Mouse (Mus musculus): ENCODE data around the gene Ttll5.

The Ttll5 gene

DNA sequence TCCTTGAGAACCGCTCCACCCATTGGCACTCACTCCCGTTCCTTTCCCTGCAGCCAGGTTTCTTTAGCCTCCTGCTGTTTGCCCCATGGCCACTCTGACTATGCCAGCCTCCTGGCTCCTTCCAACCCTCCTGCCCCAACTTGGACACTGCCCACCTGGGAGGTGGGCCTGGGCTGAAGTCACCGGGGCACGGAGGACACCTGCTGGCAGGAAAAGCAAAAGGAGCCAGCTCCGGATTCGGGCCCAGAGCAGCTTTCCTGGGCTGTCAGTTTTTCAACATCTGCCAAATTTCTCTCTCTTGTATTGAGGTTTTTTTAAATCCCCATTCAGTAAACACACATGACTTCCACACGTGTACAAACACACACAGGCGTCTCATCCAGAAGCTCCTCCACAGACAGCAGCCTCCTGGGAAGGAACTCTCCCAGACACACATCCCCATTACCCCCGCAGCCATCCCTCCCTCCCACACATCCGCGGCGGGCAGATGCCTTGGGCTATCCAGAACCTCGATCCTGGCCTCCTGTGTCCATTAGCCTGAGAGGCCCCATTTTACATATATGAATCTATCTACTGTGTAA is 252.0 kb downstream of the Ttll5 start:
- in situ Hi-C loops (cut with MboI; ENCODE audit: unreplicated experiment in 2 of 2), result loop anchor here (5.0 to 25.0 kb wide), 8 partner anchors 36 to 739 kb away; partner anchors contain the start of gene Nek9 (in 1 of the 2)

DNA sequence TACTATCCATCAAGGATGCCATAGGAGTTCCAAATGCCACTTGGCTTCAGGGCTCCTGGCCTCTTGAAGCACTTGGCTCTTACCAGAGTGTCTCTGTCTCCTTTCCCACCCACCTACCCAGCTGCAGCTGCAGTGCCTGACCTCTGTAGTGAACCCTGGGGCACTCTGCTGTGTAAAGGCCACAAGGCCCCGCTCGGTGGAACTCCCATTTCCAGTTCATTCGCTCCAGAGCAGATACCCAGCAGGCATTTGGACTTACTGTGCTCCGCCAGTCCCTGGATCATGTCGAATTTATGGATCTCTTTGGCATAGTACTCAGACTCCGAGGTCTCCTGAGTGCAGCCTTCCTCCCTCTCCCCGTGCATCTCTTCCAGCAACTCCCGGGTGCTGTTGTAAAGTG is 252.9 kb downstream of the Ttll5 start:
- in situ Hi-C loops (cut with MboI; ENCODE audit: unreplicated experiment in 2 of 2), result loop anchor here (5.0 to 25.0 kb wide), 8 partner anchors 35 to 740 kb away; partner anchors contain the start of gene Nek9 (in 1 of the 2)

DNA sequence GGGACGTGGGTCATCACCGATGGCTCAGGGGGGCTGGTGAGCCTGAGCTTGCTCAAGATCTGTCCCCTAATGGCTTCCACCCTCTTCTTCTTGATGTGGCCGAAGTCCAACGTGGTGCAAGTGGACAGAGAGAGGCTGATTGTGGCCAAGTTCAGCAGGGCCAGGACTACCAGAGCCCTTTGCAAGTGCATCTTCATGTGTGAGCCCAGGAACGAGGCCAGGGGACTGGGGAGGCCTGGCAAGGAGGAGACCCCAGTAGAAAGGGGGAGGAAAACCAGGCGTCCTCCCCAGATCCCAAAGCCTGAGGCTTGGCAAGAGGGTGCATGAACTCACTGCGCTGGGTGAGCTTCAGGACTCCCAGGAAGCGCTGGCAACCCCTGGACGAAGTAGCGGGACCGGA is 253.3 kb downstream of the Ttll5 start:
- in situ Hi-C loops (cut with MboI; ENCODE audit: unreplicated experiment in 2 of 2), result loop anchor here (5.0 to 25.0 kb wide), 8 partner anchors 35 to 740 kb away; partner anchors contain the start of gene Nek9 (in 1 of the 2)

DNA sequence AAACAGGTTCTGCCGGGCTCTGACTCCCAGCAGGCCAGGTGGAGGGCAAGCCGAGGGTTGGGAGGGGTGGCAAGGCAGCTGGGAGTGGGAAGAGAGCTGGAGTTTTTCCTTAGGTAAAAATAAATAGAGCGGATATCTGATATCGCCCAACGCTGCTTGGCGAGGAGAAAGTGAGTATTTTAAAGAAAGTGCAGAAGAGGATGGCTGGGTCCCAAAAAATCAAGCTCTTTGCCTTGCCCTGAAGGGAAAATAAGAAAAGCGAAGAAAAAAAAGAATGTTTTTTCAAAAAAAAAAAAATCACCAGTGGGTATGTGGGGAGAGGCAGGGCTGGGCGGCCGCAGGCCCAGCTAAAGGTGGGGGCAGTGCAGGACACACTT is 253.7 kb downstream of the Ttll5 start:
- in situ Hi-C loops (cut with MboI; ENCODE audit: unreplicated experiment in 2 of 2), result loop anchor here (5.0 to 25.0 kb wide), 8 partner anchors 34 to 741 kb away; partner anchors contain the start of gene Nek9 (in 1 of the 2)

DNA sequence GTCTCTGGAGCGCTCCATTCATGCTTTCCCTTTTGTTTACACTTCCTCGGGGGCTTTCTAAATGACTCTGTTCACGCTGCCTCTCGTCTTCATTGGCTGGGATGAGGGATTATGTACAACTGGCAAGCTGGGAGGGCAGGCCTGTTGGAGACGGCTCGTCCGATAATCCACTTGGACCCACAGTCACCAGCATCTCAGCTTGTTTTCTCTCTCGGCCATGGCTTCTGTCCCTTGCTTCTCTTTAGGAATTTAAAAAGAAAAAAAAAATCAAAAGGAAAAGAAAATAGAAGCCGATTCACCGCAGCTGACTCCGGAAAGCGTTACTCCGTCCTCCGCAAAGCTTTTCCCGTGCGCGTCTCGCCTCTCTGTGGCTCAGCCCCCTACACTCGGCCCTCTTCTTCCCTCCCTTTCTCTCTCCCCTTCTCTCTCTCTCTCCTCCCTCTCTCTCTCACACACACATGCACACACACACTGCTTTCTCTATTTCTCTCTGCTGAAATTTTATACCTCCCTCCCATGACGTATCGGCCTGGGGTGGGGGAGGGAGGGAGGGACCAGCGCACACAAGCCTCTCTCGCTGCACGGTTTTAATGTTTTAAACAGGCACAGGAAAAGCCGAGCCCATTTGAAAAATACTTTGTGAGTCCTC is 254.2 kb downstream of the Ttll5 start, which contains the start of gene Tgfb3:
Gene Tgfb3, minus strand, starts transcription at position 489 of the 649 bp plus-strand sequence.
- in situ Hi-C loops (cut with MboI; ENCODE audit: unreplicated experiment in 2 of 2), result loop anchor here (5.0 to 25.0 kb wide), 8 partner anchors 34 to 741 kb away; partner anchors contain the start of gene Nek9 (in 1 of the 2)

DNA sequence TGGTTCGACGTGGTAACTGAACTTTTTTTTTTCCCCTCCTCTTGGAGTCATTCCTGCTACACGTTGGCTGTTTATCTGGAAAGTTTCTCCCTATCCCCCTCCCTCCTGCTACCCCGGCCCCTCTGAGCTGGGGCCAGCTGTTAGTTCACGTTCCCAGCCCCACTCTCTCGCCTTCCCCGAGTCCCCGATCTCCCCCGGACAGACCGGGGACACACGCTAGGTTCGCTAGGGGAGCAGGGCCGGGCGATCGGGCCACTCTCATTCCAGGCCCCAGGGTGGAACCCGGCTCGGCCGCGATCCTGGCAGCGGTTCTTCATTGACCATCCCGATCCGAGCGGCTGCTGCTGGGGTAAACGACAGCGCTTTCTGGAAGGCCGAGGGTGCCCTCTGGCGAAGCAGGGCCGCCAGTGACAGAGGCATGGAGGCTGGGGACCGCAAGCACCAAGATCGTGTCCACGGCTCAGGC is 254.8 kb downstream of the Ttll5 start:
- in situ Hi-C loops (cut with MboI; ENCODE audit: unreplicated experiment in 2 of 2), result loop anchor here (5.0 to 25.0 kb wide), 8 partner anchors 33 to 742 kb away; partner anchors contain the start of gene Nek9 (in 1 of the 2)

DNA sequence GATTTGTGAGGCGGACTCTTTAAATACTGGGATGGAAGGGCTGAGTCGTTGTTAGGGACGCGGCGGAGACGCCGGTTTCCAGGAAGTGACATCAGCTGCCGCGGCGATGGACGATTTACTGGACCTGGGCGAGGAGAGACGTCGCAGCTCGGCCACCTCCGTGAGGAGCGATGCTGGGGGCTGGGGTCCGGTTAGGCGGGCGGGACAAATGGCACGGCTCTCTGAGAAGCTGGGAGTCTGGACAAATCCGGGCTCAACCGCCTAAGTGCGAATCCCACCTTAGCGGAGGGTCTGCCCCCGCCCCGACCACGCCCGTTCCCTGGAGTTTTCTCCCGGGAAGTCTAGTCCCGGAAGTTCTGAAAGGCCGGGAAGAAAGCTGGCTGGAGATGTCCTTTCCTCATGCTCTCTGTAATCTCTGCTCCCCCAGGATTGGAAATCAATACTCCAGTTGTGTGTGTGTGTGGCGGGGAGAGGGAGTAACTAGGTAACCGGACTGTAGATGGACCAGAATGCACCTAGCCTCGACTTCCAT is 258.1 kb downstream of the Ttll5 start, which contains the start of gene Ift43:
Gene Ift43, plus strand, starts transcription at position 61 of the 532 bp plus-strand sequence.
- in situ Hi-C loops (cut with MboI; ENCODE audit: unreplicated experiment in 2 of 2), result loop anchor here in 1 of 2 experiments (25.0 kb wide), 1 partner anchor 745 kb away; the partner anchor contains the start of gene Nek9

DNA sequence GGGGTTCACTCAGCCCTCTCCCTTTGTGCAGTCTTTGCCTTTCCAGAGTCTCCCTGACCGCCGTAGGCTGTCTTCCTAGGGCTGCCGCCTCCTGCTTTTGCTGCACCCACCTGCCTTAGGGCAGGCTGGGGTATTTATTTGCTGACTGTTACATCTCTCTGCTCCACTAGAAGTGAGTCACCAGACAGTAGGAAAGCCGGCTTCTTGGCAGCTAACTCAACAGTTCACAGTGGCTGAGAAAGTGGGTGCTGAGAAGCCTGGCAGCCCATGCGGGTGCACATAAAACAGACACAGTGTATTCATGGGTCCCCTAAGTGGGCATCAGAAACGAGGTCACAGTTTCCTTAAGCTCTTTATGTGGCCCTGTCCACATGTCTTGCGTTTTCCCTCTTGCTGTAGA is 261.4 kb downstream of the Ttll5 start:
- in situ Hi-C loops (cut with MboI; ENCODE audit: unreplicated experiment in 2 of 2), result loop anchor here in 1 of 2 experiments (25.0 kb wide), 1 partner anchor 749 kb away; the partner anchor contains the start of gene Nek9

DNA sequence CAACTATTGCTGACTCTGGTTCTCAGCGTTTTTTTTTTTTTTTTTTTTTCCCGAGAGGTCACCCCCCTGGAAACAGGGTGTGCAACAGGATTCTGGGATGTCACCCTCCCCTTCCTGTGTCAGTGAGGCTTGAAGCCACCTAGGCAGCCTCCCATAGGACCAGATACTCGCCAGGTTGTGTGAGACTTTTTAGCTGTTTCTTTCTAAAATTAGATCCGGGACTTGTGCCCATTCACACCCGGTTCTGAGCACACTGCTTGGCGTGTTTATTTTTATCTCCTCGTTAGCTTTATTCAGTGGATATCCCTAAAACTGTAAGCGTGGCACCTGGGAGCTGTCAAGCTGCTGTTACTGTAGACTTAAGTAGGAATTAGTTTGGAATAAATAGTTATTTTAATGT is 262.1 kb downstream of the Ttll5 start:
- in situ Hi-C loops (cut with MboI; ENCODE audit: unreplicated experiment in 2 of 2), result loop anchor here in 1 of 2 experiments (25.0 kb wide), 1 partner anchor 749 kb away; the partner anchor contains the start of gene Nek9

DNA sequence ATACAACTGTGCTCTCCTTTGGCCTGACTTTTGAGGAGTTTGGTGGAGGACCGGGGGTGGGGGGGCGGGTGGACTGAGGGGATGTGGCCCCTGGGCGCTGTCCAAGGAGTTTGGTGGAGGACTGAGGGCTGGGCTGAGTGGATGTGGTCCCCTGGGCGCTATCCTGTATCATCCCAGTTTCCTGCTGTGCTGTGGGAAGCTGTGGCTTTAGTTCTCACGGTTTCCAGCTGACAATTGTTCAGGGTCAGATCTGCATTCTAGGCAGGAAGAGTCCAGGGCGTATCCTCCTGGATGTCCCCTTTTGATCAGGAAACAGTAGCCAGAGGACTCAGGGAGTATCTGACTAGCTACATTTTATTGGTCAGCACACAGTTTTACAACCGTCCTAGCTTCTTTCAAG is 263.6 kb downstream of the Ttll5 start:
- in situ Hi-C loops (cut with MboI; ENCODE audit: unreplicated experiment in 2 of 2), result loop anchor here in 1 of 2 experiments (25.0 kb wide), 1 partner anchor 751 kb away; the partner anchor contains the start of gene Nek9

DNA sequence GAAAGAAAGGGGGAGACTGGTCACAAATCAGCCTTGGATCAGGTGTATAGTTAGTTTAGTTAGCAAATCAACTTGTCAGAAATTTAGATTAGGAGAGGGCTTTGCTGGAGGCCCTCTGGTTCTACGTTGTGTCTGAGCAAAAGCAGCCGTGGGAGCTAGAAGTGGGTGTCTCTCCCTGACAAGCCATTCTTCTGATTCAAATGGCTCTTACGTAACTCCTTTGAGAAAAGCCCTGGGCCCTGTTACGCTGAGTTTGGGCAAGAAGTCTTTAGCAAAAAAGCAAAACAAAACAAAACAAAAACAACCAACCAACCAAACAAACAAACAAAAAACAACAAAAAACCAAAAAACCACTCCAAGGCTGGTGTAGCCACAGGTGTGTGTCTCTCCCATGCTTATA is 266.3 kb downstream of the Ttll5 start:
- in situ Hi-C loops (cut with MboI; ENCODE audit: unreplicated experiment in 2 of 2), result loop anchor here in 1 of 2 experiments (25.0 kb wide), 1 partner anchor 753 kb away; the partner anchor contains the start of gene Nek9

DNA sequence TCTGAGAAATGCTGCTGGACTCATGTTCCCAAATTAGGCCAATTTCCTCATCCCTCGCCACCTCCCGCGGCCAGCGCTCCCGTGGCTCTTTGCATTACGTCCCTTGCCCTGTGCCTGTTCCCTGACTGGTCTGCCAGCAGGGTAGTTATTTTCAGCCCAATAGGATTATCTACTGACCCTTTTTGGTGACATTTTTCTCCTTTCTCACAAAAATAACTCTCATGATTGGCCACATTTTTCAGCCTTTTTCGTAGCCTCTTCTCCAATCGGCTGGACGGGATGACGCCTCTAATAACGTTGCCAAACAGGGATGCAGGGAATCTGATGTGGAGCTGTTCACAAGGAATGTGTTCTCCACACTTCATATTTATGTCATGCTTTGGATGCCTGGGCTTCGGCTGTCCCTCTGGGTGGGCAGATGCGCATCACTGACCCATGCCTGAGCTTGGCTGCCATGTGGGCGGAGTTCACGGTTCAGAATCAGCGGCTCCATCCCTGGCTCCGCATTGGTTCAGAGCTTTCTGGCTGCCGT is 267.2 kb downstream of the Ttll5 start:
- in situ Hi-C loops (cut with MboI; ENCODE audit: unreplicated experiment in 2 of 2), result loop anchor here in 1 of 2 experiments (25.0 kb wide), 1 partner anchor 754 kb away; the partner anchor contains the start of gene Nek9

DNA sequence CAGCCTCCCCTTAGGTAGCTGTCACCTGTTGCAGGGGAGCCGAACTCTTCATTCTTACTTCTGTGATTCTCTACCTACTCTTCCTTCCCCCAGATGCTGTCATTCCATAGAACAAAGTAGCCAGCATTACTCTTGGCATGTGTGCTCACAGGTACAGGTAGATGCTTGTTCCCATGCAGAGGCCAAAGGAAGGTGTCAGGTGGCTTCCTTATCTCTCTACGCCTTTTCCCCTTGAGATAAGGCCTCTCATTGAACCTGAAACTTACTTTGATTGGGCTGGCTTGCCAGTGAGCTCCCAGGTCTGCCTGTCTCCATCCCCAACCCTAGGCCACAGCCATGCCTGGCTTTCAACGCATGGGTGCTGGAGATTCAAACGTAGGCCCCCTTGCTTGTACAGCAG is 269.6 kb downstream of the Ttll5 start:
- in situ Hi-C loops (cut with MboI; ENCODE audit: unreplicated experiment in 2 of 2), result loop anchor here in 1 of 2 experiments (25.0 kb wide), 1 partner anchor 757 kb away; the partner anchor contains the start of gene Nek9

DNA sequence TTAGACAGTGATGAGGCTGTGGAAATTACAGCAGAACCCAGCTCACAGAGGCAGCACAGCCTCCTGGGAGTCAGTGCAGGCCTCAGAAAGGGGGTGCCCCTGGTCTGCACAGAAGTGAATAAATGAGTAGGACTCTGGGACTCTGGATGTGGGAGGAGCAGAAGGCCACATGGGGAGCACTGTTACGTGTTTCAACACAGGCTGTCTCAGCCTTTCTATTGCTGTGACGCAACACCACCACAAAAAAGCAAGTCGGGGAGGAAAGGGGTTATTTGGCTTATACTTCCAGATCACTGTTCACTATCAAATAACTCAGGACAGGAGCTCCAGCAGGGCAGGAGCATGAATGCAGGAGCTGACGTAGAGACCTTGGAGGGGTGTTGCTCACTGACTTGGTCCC is 271.3 kb downstream of the Ttll5 start:
- in situ Hi-C loops (cut with MboI; ENCODE audit: unreplicated experiment in 2 of 2), result loop anchor here in 1 of 2 experiments (25.0 kb wide), 1 partner anchor 759 kb away; the partner anchor contains the start of gene Nek9

DNA sequence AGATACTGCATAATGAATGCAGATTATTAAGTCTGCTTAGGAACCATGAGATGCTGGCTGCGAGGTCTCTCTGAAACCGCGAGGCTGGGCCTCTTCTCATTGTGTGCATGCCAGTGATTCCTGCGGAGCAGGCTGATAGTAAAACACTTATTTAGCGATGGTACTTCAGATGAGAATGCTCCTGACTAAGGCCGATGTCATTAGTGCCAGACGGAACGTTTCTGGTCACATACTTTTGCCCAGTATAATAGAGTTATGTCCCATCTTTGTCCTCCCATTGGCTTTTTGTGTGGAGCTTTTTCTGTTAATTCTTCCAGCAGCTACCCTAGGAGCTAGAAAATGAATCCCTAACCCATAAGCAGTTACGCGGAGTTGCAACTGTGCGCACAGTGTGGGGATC is 273.3 kb downstream of the Ttll5 start:
- in situ Hi-C loops (cut with MboI; ENCODE audit: unreplicated experiment in 2 of 2), result loop anchor here in 1 of 2 experiments (25.0 kb wide), 1 partner anchor 760 kb away; the partner anchor contains the start of gene Nek9

DNA sequence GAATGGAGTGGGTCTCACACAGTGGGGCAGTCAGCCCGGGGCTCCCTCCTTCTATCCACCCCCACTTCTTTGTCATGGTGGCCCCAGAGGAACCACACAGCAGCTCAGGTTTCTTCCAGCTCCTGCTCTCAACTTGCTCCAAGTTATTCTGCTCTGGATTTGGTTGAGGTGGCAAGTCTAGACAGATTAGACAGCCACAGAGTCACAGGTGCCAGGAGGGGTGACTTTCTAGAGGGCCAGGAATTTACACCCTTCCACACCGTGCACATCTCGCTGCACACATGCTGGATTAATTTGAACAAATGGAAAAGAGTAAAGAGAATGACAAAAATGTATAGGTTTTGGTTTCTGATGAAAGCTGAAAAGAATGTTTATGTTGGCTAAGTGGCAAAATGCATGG is 276.3 kb downstream of the Ttll5 start:
- in situ Hi-C loops (cut with MboI; ENCODE audit: unreplicated experiment in 2 of 2), result loop anchor here in 1 of 2 experiments (25.0 kb wide), 1 partner anchor 763 kb away; the partner anchor contains the start of gene Nek9

DNA sequence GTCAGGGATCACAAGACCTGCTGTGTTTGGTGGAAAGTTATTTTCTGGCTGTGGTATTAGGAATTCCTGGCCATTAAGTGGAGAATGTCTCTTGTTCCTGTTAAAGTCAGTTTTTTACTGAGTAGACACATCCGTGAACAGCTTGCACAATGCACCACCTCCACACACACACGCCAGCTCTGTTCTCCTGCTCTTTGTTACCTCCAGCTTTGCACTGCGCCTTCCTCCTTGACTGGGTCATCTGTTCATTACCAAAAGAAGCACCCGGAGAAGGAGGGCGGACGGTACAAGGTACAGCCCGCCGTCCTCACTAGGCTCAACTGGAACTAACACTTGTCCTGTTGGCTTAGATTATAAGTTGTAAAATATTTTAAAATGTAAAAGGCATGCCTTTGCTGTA is 278.2 kb downstream of the Ttll5 start:
- in situ Hi-C loops (cut with MboI; ENCODE audit: unreplicated experiment in 2 of 2), result loop anchor here in 1 of 2 experiments (25.0 kb wide), 1 partner anchor 765 kb away; the partner anchor contains the start of gene Nek9

DNA sequence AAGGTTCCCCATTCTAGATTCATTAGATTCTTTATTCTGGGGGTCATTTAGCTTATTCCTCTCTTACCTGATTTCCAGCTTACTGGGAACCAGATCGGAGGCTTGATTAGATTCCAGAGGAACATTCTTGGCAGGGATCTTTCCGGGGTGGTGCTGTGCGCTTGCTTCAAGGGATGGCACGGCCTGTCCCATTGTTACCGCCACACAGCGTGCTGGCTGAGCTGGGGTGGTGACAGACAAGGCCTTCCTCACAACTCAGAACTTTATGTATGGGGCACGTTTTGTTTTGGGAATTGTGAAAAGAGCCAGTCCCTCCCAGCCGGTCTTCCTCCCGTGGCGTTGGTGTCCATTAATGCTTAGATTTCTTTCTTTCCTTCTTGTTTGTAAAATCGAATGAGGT is 278.9 kb downstream of the Ttll5 start:
- in situ Hi-C loops (cut with MboI; ENCODE audit: unreplicated experiment in 2 of 2), result loop anchor here in 1 of 2 experiments (25.0 kb wide), 1 partner anchor 766 kb away; the partner anchor contains the start of gene Nek9

DNA sequence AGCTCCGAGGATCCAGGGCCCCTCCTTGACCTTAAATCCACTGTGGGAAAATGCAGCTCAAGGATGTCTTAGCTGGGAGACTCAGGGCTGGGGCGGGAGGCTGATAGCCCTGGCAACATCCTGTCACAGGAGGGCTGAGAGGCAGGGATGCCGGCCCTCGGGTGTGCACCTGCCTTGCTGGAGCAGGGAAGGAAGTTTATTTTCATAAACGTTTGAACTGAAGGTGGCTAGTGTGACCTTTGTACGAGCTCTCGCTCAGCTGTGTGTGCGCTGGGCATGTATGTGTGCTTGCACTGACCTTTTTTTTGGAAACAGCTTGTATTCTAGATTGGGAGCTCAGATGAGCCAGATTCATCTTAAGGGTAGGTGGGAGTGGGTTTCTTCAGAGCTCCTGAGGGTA is 279.4 kb downstream of the Ttll5 start:
- in situ Hi-C loops (cut with MboI; ENCODE audit: unreplicated experiment in 2 of 2), result loop anchor here in 1 of 2 experiments (25.0 kb wide), 1 partner anchor 767 kb away; the partner anchor contains the start of gene Nek9

DNA sequence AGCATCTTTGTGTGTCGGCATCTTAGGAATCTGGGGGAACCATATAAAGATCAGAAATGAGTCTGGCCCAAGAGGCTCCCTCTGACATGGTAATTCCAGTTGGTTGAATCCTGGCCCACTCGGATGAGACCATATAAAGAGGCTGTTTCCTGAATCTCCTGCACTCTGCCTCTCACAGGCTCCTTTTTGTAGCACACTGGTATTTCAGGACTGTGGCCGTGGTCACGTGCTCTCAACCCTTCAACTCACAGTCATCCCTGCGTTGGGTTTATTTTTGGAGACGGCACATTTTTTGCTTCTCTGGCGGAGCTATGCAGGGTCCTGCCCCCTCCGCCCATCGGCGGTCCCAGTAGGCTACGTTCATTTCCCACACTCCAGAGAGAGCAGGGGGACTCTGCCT is 279.8 kb downstream of the Ttll5 start:
- in situ Hi-C loops (cut with MboI; ENCODE audit: unreplicated experiment in 2 of 2), result loop anchor here in 1 of 2 experiments (25.0 kb wide), 1 partner anchor 767 kb away; the partner anchor contains the start of gene Nek9

Measured in v-Abl transformed pro-B cells (cell line).